Mouse (Mus musculus) liver, embryonic 14.5 days (tissue): ENCODE measurements at regions not wholly inside any gene's neighbourhood (a gene's known extent, or its start where the extent isn't known, plus 50 kb on each side); places are given as distances from the start of the nearest gene placed in this dataset.

Experiments used
- ATAC-seq: fragments of 200-750 bp; cut with Nextera tagmentation; 2 replicates; pipeline ENCODE4 v1.8.0; 2017; ENCODE audit warnings: moderate number of reproducible peaks, mild to moderate bottlenecking, moderate library complexity; ENCODE audit not compliant: insufficient read depth
- DNase-seq, 3 experiments: peaks; one replicate each; pipeline ENCODE4 v3.0.0-alpha.2; 2012 to 2013; ENCODE audit warnings: low read depth in 3 of 3, low spot score in 3 of 3
- H3K27ac ChIP-seq: fragments of 300-500 bp; sonication (generic); 2 replicates; pipeline ENCODE4 v1.5.1; 2014; ENCODE audit warnings: moderate library complexity, mild to moderate bottlenecking, control low read depth, inconsistent platforms
- H3K27me3 ChIP-seq: fragments of 300-500 bp; sonication (generic); 2 replicates; pipeline ENCODE4 v1.6.1; 2014; ENCODE audit warnings: mild to moderate bottlenecking, low read length, moderate library complexity; ENCODE audit not compliant: control insufficient read depth, insufficient read depth
- H3K36me3 ChIP-seq: fragments of 300-500 bp; sonication (generic); replicated peaks from 2 replicates; pipeline ENCODE4 v1.6.1; 2014; ENCODE audit warnings: low read depth; ENCODE audit not compliant: control insufficient read depth, insufficient read depth
- H3K4me1 ChIP-seq, 2 experiments: fragments of 200-500 bp in 1 of 2; fragments of 300-500 bp in 1 of 2; sonication (generic) in 1 of 2; replicated peaks; 2 replicates each; pipeline ENCODE4 v1.6.1; 2012 to 2014; ENCODE audit warnings: antibody characterized with exemption in 1 of 2, inconsistent platforms in 1 of 2, low read length in 1 of 2; ENCODE audit not compliant: control insufficient read depth in 2 of 2, insufficient read depth in 2 of 2
- H3K4me2 ChIP-seq: fragments of 300-500 bp; sonication (generic); 2 replicates; pipeline ENCODE4 v1.6.1; 2014; ENCODE audit warnings: low read depth, mild to moderate bottlenecking, control low read depth, moderate library complexity
- H3K4me3 ChIP-seq, 2 experiments: fragments of 200-500 bp in 1 of 2; fragments of 300-500 bp in 1 of 2; sonication (generic) in 1 of 2; 2 replicates each; pipeline ENCODE4 v1.5.1; 2012 to 2014; ENCODE audit warnings: low read depth in 2 of 2, low read length in 2 of 2, mild to moderate bottlenecking in 2 of 2, control low read depth in 1 of 2, inconsistent platforms in 1 of 2, moderate library complexity in 1 of 2; ENCODE audit not compliant: insufficient read depth in 1 of 2
- H3K9ac ChIP-seq: fragments of 300-500 bp; sonication (generic); replicated peaks from 2 replicates; pipeline ENCODE4 v1.6.1; 2014; ENCODE audit warnings: mild to moderate bottlenecking, control low read depth, moderate library complexity
- H3K9me3 ChIP-seq: fragments of 300-500 bp; sonication (generic); 2 replicates; pipeline ENCODE4 v1.6.1; 2016; ENCODE audit warnings: low read length, mixed read lengths; ENCODE audit not compliant: control insufficient read depth
- CTCF ChIP-seq: IDR thresholded peaks from 2 replicates; pipeline ENCODE4 v1.5.1; 2016; ENCODE audit warnings: antibody characterized with exemption, low read depth, control low read depth
- EP300 ChIP-seq: IDR thresholded peaks from 2 replicates; pipeline ENCODE4 v1.6.1; 2016; ENCODE audit warnings: antibody characterized with exemption, low read depth
- WGBS: fragments of 180-500 bp; shearing (Covaris S2); extraction: QIAGEN DNeasy Blood & Tissue Kit; methylation state at CpG from one replicate; pipeline ENCODE4 v1.1.7; 2014; ENCODE audit not compliant: insufficient replicate concordance; 5-methylcytosine and 5-hydroxymethylcytosine counted together

- no peaks in the 10 kb centered on the region for H3K4me1 ChIP-seq
- ATAC-seq, result no peak
- no peak overlapping the region for H3K27ac ChIP-seq
- H3K27me3 ChIP-seq, result no peaks in the 10 kb centered on the region
- H3K36me3 ChIP-seq, result no peaks in the 10 kb centered on the region
- no peaks in the 10 kb centered on the region for H3K9me3 ChIP-seq
- no peak overlapping the region for H3K4me3 ChIP-seq
- TF ChIP-seq EP300 (no peak), CTCF (no peak)
- no peak overlapping the region for H3K9ac ChIP-seq
- DNase-seq, result no peak
- 55% methylated on average over 5 of the region's 5 CpGs for WGBS
- no peak overlapping the region for H3K4me2 ChIP-seq
Measured at GRCm38 (mm10) chr17:22795213-22795612, 71.7 kb downstream of the Zfp945 start.

GRCm38 (mm10) chr17:22784481-22784880, 82.5 kb downstream of the Zfp945 start:
- no peak overlapping the region for H3K9ac ChIP-seq
- TF ChIP-seq EP300, result no peak
- no peak for TF ChIP-seq CTCF
- no peaks in the 10 kb centered on the region for H3K4me1 ChIP-seq
- H3K27me3 ChIP-seq, result no peaks in the 10 kb centered on the region
- no peak overlapping the region for H3K4me2 ChIP-seq
- DNase-seq (no peak), ATAC-seq (no peak)
- 67% methylated on average over 2 of the region's 2 CpGs for WGBS
- H3K27ac ChIP-seq, result no peak overlapping the region
- no peaks in the 10 kb centered on the region for H3K9me3 ChIP-seq
- no peaks in the 10 kb centered on the region for H3K36me3 ChIP-seq
- no peak overlapping the region for H3K4me3 ChIP-seq

- no peak for TF ChIP-seq CTCF
- no peak for TF ChIP-seq EP300
- H3K9ac ChIP-seq, result no peak overlapping the region
- WGBS, result 47% methylated on average over 7 of the region's 7 CpGs
- no peaks in the 10 kb centered on the region for H3K27me3 ChIP-seq
- no peaks in the 10 kb centered on the region for H3K4me1 ChIP-seq
- no peaks in the 10 kb centered on the region for H3K9me3 ChIP-seq
- no peaks in the 10 kb centered on the region for H3K36me3 ChIP-seq
- no peak overlapping the region for H3K4me2 ChIP-seq
- H3K27ac ChIP-seq, result no peak overlapping the region
- DNase-seq, result no peak
- no peak for ATAC-seq
- H3K4me3 ChIP-seq, result no peak overlapping the region
Measured at GRCm38 (mm10) chr17:22745736-22746135, 121.2 kb downstream of the Zfp945 start.

GRCm38 (mm10) chr17:22739581-22740178, 127.3 kb downstream of the Zfp945 start:
- Histone ChIP-seq H3K9me3 (no peaks in the 10 kb centered on the region), H3K27ac (no peak overlapping the region), H3K27me3 (no peaks in the 10 kb centered on the region), H3K4me3 (peak overlapping the region; percentile 63 to 84), H3K9ac (peak overlapping the region; percentile 58), H3K4me1 (0 out of 4 replicates have a peak, but pooled peaks cover 0 to 1% of the 10 kb centered on the region in 2 experiments), H3K36me3 (no peaks in the 10 kb centered on the region), H3K4me2 (peak overlapping the region; percentile 71)
- DNase-seq (peak in 1 of 3 experiments; percentile 37), ATAC-seq (peak; percentile 86)
- under 1% methylated on average over 25 of the region's 25 CpGs for WGBS
- TF ChIP-seq EP300 (no peak), CTCF (peak; percentile 27; the same call in 1 of the 2 replicates)

- peak overlapping the region; percentile 71 for H3K4me2 ChIP-seq
- H3K27me3 ChIP-seq, result no peaks in the 10 kb centered on the region
- DNase-seq (no peak), ATAC-seq (peak; percentile 4; the same call in 1 of the 2 replicates)
- H3K4me1 ChIP-seq, result 0 out of 4 replicates have a peak, but pooled peaks cover 0 to 1% of the 10 kb centered on the region in 2 experiments
- no peak overlapping the region for H3K27ac ChIP-seq
- peak overlapping the region; percentile 58 for H3K9ac ChIP-seq
- WGBS, result 9% methylated on average over 12 of the region's 12 CpGs
- TF ChIP-seq EP300, result no peak
- no peak for TF ChIP-seq CTCF
- no peaks in the 10 kb centered on the region for H3K9me3 ChIP-seq
- H3K4me3 ChIP-seq, result peak overlapping the region; percentile 63 to 84
- no peaks in the 10 kb centered on the region for H3K36me3 ChIP-seq
Measured at GRCm38 (mm10) chr17:22739173-22739572, 127.8 kb downstream of the Zfp945 start.
